Mouse (Mus musculus) bone marrow macrophage, adult 2 months (primary cell): ENCODE measurements around the gene Dpf3. TPM values are rescaled to one million over a fixed set of nuclear protein-coding genes. Genes with fewer than 3 reads are reported as not detected.

Experiments used
- H3K27ac ChIP-seq: 2 replicates; pipeline ENCODE4 v1.5.1; 2012; ENCODE audit warnings: low read depth, low read length; ENCODE audit not compliant: insufficient read depth
- H3K4me1 ChIP-seq: 2 replicates; pipeline ENCODE4 v1.6.1; 2012; ENCODE audit warnings: low read length; ENCODE audit not compliant: control insufficient read depth, insufficient read depth
- H3K4me3 ChIP-seq: 2 replicates; pipeline ENCODE4 v1.5.1; 2012; ENCODE audit warnings: mild to moderate bottlenecking, low read length, moderate library complexity; ENCODE audit not compliant: insufficient read depth
- CTCF ChIP-seq: IDR thresholded peaks from 2 replicates; pipeline ENCODE4 v1.5.1; 2012; ENCODE audit warnings: low read depth, mild to moderate bottlenecking, low read length, moderate library complexity
- POLR2A ChIP-seq: IDR thresholded peaks from 2 replicates; pipeline ENCODE4 v1.6.1; 2012; ENCODE audit warnings: mild to moderate bottlenecking, low read depth, low read length, borderline replicate concordance
- polyA plus RNA-seq: library from polyadenylated mRNA; stranded (reverse); fragments of >200 nt; gene quantifications from 2 replicates; pipeline ENCODE4 v1.2.4, GENCODE M21; 2012; ENCODE audit not compliant: missing spikeins, insufficient read depth, insufficient read length

The Dpf3 gene
- polyA plus RNA-seq, 1 experiment = not detected

DNA sequence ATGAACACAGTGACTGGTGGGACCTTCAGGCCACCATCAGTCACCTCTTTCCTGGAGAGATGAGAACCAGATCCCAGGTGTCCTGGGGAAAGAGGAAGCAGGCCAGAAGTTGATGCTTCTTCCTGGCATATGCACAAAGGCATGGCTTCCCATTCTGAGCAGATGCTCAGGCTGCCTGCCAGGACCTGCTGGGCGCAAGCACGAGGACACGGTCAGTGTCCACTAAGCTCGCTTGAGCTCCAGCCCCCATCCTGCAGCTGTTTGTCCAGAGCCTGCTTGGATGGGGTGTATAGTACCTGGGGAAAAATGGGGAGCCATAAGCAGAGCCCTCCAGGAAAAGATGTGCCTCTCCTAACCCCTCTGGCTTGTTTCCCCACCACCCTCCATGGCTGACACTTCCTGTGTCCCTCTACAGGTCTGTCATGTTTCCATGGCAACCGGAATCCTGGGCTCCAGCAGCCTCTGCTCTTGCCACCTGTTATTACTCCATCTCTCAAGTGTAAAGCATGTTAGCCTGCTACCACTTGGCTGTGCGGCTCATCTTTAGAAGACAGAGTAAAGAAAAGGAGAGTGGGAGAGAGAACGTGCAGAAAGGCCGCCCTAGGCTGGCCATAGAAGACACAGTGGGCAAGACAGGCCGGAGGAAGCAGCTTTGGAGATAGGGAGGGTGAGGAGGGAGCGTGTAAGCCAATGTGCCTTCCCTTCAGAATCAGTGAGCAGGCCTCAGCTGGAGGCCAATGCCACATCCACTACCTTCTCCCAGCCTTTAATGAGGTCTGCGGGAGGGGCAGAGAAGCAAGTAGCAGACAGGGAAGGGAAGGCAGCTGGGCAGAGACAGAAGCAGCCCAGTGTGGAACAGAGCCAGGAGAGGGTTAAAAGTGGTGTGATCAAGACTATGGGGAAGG lies 209.7 kb downstream of the Dpf3 start:
- TF ChIP-seq POLR2A (no peak), CTCF (no peak)
- H3K4me3 ChIP-seq = no peak overlapping the region
- no peaks in the 10 kb centered on the region for H3K4me1 ChIP-seq
- no peak overlapping the region for H3K27ac ChIP-seq

DNA sequence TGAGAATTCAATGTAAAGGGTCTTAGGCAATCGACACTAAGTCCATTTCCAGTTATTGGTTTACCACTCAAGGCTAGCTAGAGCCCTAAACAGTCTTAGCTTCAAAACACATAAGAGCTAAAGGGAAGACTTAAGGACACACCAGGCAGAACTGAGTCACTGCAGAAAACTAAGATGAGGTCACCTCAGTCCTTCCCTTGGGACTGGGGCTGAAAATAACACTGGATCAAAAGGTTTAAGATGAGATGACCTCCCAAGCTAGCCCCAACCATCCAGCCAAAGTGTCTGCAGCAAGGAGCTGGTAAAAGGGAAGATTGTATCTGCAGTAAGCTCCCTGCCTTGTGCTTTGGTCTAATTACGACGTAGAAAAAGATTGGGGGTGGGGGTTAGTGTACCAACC lies 216.3 kb downstream of the Dpf3 start:
- Histone ChIP-seq H3K27ac (no peak overlapping the region), H3K4me3 (no peak overlapping the region), H3K4me1 (no peaks in the 10 kb centered on the region)
- TF ChIP-seq POLR2A (no peak), CTCF (no peak)

DNA sequence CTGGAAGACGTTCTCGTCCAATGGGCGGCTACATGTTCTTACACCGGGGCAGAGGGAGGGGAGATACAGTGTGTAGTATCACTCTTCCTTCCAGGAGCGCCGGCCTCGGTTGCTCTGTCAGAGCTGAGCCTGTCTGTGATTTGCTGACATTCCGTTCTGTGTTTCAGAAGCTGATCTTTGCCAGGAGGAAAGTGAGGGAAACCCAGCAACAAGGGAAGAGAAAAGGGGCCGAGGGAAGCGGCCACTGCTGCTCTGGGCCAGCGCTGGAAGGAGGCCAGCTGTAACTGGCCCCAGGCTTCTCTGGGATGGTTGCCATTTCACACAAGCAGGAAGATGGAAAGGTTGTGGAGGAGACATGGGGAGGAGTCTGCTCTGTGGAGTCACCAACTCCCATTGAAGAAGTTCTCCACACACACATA lies 219.0 kb downstream of the Dpf3 start:
- no peak for TF ChIP-seq POLR2A
- no peak for TF ChIP-seq CTCF
- no peak overlapping the region for H3K4me3 ChIP-seq
- no peaks in the 10 kb centered on the region for H3K4me1 ChIP-seq
- no peak overlapping the region for H3K27ac ChIP-seq

DNA sequence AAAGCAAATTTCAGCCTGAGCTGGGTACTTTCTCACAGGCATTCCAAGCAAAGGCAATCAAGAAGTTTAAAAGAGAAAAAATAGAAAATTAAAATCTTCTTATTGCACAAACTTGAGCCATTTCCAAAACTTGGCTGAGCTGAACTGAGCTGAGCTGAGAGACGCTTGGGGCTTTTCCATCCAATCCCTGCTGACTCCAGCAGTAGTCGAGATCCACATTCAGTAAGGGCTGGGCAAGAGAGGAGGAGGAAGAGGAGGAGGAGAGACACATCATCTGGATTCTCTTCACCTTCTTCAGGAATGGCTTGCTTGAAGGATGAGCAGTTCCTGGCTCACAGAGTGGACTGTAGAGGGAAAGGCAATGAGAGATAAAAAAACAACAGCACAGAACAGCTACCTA lies 227.0 kb downstream of the Dpf3 start:
- TF ChIP-seq POLR2A = no peak
- no peak for TF ChIP-seq CTCF
- H3K4me1 ChIP-seq = no peaks in the 10 kb centered on the region
- H3K27ac ChIP-seq = no peak overlapping the region
- no peak overlapping the region for H3K4me3 ChIP-seq

DNA sequence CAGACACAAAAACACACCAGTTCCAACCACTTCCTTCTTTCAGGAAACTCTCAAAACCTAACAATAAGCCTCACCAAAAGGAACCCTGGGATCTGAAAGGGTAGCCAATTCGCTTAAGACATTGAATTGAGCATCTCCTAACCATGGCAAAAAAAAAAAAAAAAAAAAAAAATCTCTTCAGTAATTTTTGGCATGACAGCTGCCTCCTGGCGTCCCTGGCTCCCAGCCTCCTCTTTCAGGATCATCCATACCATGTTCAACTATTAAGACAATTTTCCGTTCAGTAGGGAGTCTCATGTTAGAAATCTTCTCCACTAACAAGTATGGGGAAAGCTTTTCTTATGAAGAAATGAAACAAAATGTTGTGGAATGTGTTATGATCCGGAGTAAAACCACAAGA lies 233.1 kb downstream of the Dpf3 start:
- H3K4me1 ChIP-seq = no peaks in the 10 kb centered on the region

DNA sequence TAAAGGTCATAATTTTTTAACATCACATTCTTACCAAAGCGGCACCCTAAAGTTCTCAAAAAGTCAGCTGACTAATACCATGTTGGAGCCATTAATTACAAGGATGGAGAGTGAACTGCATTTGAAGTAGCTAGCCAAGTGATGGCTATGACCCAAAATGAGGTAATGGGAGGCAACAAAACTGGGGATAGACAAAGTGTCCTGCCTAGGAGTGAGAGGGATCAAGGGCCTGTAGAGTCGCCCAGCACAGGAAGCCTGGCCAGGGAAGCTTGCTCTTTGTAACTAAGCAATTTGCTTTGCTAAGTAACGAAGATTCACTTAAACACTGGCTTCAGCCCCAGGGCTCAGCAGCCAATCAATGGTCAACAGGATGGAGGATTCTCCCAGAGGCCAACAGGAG lies 238.4 kb downstream of the Dpf3 start:
- H3K4me1 ChIP-seq = no peaks in the 10 kb centered on the region
- no peak overlapping the region for H3K27ac ChIP-seq
- H3K4me3 ChIP-seq = no peak overlapping the region
- TF ChIP-seq CTCF = no peak
- no peak for TF ChIP-seq POLR2A

More for the DNA sequence above, 233.1 kb downstream of the Dpf3 start:
- H3K4me3 ChIP-seq = no peak overlapping the region
- no peak for TF ChIP-seq CTCF
- TF ChIP-seq POLR2A = no peak
- no peak overlapping the region for H3K27ac ChIP-seq

DNA sequence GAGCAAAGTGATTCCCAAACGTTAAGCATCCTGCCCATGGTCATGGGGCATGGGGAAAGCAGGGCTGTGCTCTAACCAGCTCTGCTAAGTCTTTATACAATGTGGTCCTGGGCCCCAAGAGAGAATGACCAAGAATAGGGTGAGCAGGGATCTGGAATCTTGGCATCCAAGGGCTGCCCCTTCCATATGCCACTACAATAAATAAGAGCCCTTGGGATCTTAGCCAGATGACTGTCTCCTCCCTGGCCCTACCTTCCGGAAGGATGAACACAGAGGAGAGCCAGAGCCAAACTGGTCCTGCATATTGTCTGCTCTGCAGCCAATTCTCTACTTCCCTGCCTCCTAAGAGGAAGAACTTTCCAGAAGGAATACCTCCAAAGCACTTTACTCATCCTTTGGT lies 238.9 kb downstream of the Dpf3 start:
- Histone ChIP-seq H3K4me3 (no peak overlapping the region), H3K4me1 (no peaks in the 10 kb centered on the region), H3K27ac (no peak overlapping the region)
- TF ChIP-seq POLR2A (no peak), CTCF (no peak)

DNA sequence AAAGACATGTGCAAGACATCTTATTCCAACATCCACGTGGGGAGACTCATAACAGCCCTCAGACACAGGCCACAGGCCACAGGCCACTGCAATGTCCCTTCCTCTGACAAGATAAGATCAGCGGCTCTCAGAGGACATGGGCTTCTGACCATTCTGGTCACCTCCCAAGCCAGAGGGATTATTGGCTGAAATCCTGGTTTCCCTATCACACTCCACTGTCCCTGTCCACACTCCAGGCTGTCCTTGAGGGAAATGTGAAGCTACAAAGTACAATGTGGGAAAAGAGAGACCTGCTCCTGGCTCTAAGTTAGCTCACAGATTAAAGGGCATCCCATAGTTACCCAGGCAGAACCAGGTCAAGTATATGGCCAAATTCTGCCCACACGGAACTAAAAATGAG lies 239.8 kb downstream of the Dpf3 start:
- Histone ChIP-seq H3K27ac (no peak overlapping the region), H3K4me1 (no peaks in the 10 kb centered on the region), H3K4me3 (no peak overlapping the region)
- no peak for TF ChIP-seq CTCF
- TF ChIP-seq POLR2A = no peak

DNA sequence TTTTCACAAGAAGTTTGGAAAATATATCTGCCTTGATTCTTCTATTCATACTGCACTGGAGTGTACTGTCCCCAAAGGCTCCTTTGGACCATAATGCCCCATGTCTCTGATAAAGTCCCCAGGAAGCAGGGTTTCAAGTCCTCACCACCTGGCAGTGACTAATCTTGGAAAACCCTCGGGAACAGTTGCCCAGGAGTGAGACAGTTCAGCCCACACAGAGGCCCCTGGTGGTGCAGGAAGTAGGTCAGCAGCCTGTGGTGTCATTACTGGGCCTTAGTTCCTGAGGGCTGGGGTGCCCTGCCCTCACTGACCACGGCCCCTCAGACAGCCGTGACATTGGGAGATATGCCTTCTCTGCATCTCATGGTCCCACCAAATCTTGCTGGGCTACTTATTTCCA lies 246.5 kb downstream of the Dpf3 start:
- H3K27ac ChIP-seq = no peak overlapping the region
- TF ChIP-seq CTCF (no peak), POLR2A (no peak)

DNA sequence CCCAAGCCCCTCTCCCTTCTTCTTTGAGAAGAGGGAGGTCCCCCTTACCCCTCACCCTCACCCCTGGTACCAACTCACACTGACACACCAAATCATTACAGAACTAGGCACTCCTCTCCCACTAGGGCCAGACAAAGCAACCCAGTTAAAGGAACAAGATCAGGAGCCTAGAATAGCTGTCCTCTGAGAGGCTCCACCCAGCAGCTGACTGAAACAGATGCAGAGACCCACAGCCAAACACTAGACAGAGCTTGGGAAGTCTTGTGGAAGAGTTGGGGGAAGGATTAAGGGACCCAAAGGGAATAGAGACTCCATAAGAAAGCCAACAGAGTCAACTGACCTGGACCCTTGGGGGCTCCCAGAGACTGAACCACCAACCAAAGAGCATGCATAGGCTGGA lies 246.9 kb downstream of the Dpf3 start:
- Histone ChIP-seq H3K4me3 (no peak overlapping the region), H3K4me1 (no peaks in the 10 kb centered on the region), H3K27ac (no peak overlapping the region)
- TF ChIP-seq POLR2A (no peak), CTCF (no peak)

More for the DNA sequence above, 246.5 kb downstream of the Dpf3 start:
- Histone ChIP-seq H3K4me3 (no peak overlapping the region), H3K4me1 (no peaks in the 10 kb centered on the region)
